Mouse (Mus musculus) liver, embryonic 16.5 days (tissue): ENCODE data around the gene Ptpn22. TPM values are rescaled to one million over a fixed set of nuclear protein-coding genes. Genes with fewer than 3 reads are reported as not detected.

Source experiments
- ATAC-seq: fragments of 200-750 bp; cut with Nextera tagmentation; 2 replicates; pipeline ENCODE4 v1.8.0; 2017; ENCODE audit warnings: low read depth, mild to moderate bottlenecking, moderate number of reproducible peaks, moderate library complexity
- H3K27ac ChIP-seq: fragments of 300-500 bp; sonication (generic); 2 replicates; pipeline ENCODE4 v1.5.1; 2014; ENCODE audit warnings: mild to moderate bottlenecking, low read length
- H3K27me3 ChIP-seq: fragments of 300-500 bp; sonication (generic); 2 replicates; pipeline ENCODE4 v1.6.1; 2014; ENCODE audit warnings: low read depth, low read length, mixed read lengths; ENCODE audit not compliant: control insufficient read depth, insufficient read depth
- H3K36me3 ChIP-seq: fragments of 300-500 bp; sonication (generic); 2 replicates; pipeline ENCODE4 v1.6.1; 2014; ENCODE audit warnings: mild to moderate bottlenecking; ENCODE audit not compliant: control insufficient read depth, insufficient read depth
- H3K4me1 ChIP-seq: fragments of 300-500 bp; sonication (generic); 2 replicates; pipeline ENCODE4 v1.6.1; 2014; ENCODE audit warnings: low read depth, low read length, mixed read lengths; ENCODE audit not compliant: control insufficient read depth
- H3K4me2 ChIP-seq: fragments of 300-500 bp; sonication (generic); 2 replicates; pipeline ENCODE4 v1.6.1; 2014; ENCODE audit warnings: low read depth, low read length, mixed read lengths
- H3K4me3 ChIP-seq: fragments of 300-500 bp; sonication (generic); 2 replicates; pipeline ENCODE4 v1.5.1; 2014; ENCODE audit warnings: low read depth, mild to moderate bottlenecking, low read length
- H3K9ac ChIP-seq: fragments of 300-500 bp; sonication (generic); 2 replicates; pipeline ENCODE4 v1.6.1; 2014; ENCODE audit warnings: low read depth, low read length
- H3K9me3 ChIP-seq: fragments of 300-500 bp; sonication (generic); replicated peaks from 2 replicates; pipeline ENCODE4 v1.6.1; 2016; ENCODE audit warnings: low read length; ENCODE audit not compliant: control insufficient read depth
- WGBS: fragments of 180-500 bp; shearing (Covaris S2); extraction: QIAGEN DNeasy Blood & Tissue Kit; methylation state at CpG from one replicate; pipeline ENCODE4 v1.1.7; 2014; ENCODE audit not compliant: insufficient replicate concordance; 5-methylcytosine and 5-hydroxymethylcytosine counted together
- polyA plus RNA-seq: library from polyadenylated mRNA; unstranded; fragments of >200 nt; fragmentation: Nextera tagmentation; extraction: Ambion mirVana; gene quantifications from 2 replicates; pipeline ENCODE4 v1.2.1, GENCODE M21; 2015

Gene Ptpn22
- polyA plus RNA-seq, 1 experiment from 2014 or later = 3.8 TPM

- Histone ChIP-seq H3K4me3 (0 out of 2 replicates have a peak overlapping the region, but pooled peaks have one; percentile 1), H3K36me3 (peaks cover 14% of the 10 kb centered on the region), H3K9ac (no peak overlapping the region), H3K4me1 (peaks cover 8% of the 10 kb centered on the region), H3K27me3 (no peaks in the 10 kb centered on the region), H3K4me2 (peak overlapping the region; percentile 24; the same call in 1 of the 2 replicates), H3K27ac (0 out of 2 replicates have a peak overlapping the region, but pooled peaks have one; percentile 9), H3K9me3 (no peaks in the 10 kb centered on the region)
- peak; percentile 56; the same call in 1 of the 2 replicates for ATAC-seq
- 36% methylated on average over 6 of the region's 6 CpGs for WGBS
These were observed 67.9 kb downstream of the Ptpn22 start for GRCm38 (mm10) chr3:103927511-103927910.

DNA sequence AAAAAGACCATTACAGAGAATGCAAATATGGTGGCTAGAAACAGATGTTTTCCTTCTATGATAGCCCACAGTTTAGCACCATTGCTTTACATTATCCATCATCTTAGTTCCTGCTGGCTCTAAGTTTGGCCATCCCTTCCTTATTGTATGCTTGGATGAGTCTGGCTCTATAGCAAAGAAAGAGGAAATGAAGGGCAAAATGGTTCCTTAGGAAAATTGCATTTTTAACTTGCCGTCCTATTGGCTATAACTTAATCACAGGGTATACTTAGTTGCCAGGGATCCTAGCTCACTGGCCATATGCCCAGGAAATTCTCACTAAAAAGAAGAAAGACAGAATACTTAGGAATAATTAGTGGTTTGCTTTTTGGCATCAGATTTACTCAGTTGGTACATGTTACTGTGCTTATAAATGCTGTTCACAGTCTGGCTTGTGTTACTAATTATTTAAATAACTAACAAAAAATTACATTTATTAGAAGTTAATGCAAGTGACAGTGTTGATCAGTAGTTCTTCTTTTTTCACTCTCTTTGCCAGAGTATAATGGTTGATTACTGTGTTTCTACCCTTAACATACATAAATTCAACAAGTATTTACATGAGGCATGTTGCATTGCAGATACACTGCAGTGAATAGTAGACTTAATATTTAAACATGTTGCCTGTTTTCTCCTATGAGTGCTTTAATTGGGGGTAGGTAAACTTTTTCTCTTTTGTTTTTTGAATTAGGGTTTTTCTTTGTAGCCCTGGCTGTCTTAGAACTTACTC is 85.4 kb downstream of the Ptpn22 start:
- no peaks in the 10 kb centered on the region for H3K4me1 ChIP-seq
- no peaks in the 10 kb centered on the region for H3K9me3 ChIP-seq
- H3K36me3 ChIP-seq = no peaks in the 10 kb centered on the region
- no peak overlapping the region for H3K4me3 ChIP-seq
- no peak for ATAC-seq
- 75% methylated on average over 1 of the region's 1 CpGs for WGBS
- no peak overlapping the region for H3K4me2 ChIP-seq
- no peak overlapping the region for H3K27ac ChIP-seq
- H3K27me3 ChIP-seq = no peaks in the 10 kb centered on the region
- no peak overlapping the region for H3K9ac ChIP-seq

- Histone ChIP-seq H3K4me3 (no peak overlapping the region), H3K9ac (no peak overlapping the region), H3K36me3 (no peaks in the 10 kb centered on the region), H3K27ac (no peak overlapping the region), H3K4me2 (no peak overlapping the region), H3K27me3 (no peaks in the 10 kb centered on the region), H3K4me1 (no peaks in the 10 kb centered on the region), H3K9me3 (no peaks in the 10 kb centered on the region)
- no peak for ATAC-seq
- WGBS = 75% methylated on average over 7 of the region's 7 CpGs
These were observed 89.1 kb downstream of the Ptpn22 start for GRCm38 (mm10) chr3:103948666-103949065.

GRCm38 (mm10) chr3:103960622-103961021 is 101.0 kb downstream of the Ptpn22 start:
- no peak overlapping the region for H3K27ac ChIP-seq

More at GRCm38 (mm10) chr3:103960622-103961021, 101.0 kb downstream of the Ptpn22 start:
- Histone ChIP-seq H3K4me2 (no peak overlapping the region), H3K9ac (no peak overlapping the region), H3K9me3 (no peaks in the 10 kb centered on the region), H3K36me3 (peaks cover 5% of the 10 kb centered on the region; the same call in 1 of the 2 replicates), H3K4me1 (no peaks in the 10 kb centered on the region), H3K4me3 (no peak overlapping the region), H3K27me3 (no peaks in the 10 kb centered on the region)
- no peak for ATAC-seq
- WGBS = 78% methylated on average over 3 of the region's 3 CpGs

Other genes with a start within 250 kb of the Ptpn22 start
- gene Atg4a-ps, start 213.7 kb upstream of the Ptpn22 start, polyA plus RNA-seq = 0.18 and 0.19 TPM in 2 replicates
- 1.8 and 2.0 TPM in 2 replicates for gene Olfml3, start 121.8 kb upstream of the Ptpn22 start, polyA plus RNA-seq
- not detected in 2 replicates for gene Gm10964, start 120.4 kb upstream of the Ptpn22 start, polyA plus RNA-seq
- 15.3 and 16.4 TPM in 2 replicates for gene Hipk1, start 68.2 kb upstream of the Ptpn22 start, polyA plus RNA-seq
- 24.1 and 28.5 TPM in 2 replicates for gene Dclre1b, start 50.4 kb upstream of the Ptpn22 start, polyA plus RNA-seq
- 15.2 and 15.9 TPM in 2 replicates for gene Ap4b1, start 50.3 kb upstream of the Ptpn22 start, polyA plus RNA-seq
- gene Gm43064, start 50.2 kb upstream of the Ptpn22 start, polyA plus RNA-seq = 0.70 and 1.1 TPM in 2 replicates
- gene Bcl2l15, start 27.2 kb upstream of the Ptpn22 start, polyA plus RNA-seq = 1.5 and 1.7 TPM in 2 replicates
- gene Rsbn1, start 54.3 kb downstream of the Ptpn22 start, polyA plus RNA-seq = 3.1 and 3.2 TPM in 2 replicates
- gene Phtf1, start 108.3 kb downstream of the Ptpn22 start, polyA plus RNA-seq = 3.4 and 4.0 TPM in 2 replicates